Mouse (Mus musculus) small intestine, adult 2 months (tissue): ENCODE results near the gene Plg. TPM values are rescaled to one million over a fixed set of nuclear protein-coding genes. Genes with fewer than 3 reads are reported as not detected.

Experiments used
- H3K27ac ChIP-seq: fragments of 200-500 bp; 2 replicates; pipeline ENCODE4 v1.5.1; 2012; ENCODE audit warnings: low read depth, low read length, control low read depth, inconsistent platforms; ENCODE audit not compliant: insufficient read depth
- H3K27me3 ChIP-seq: fragments of 200-500 bp; 2 replicates; pipeline ENCODE4 v1.6.1; 2012; ENCODE audit warnings: mild to moderate bottlenecking, moderate library complexity, low read length, inconsistent platforms; ENCODE audit not compliant: control insufficient read depth, insufficient read depth
- H3K36me3 ChIP-seq: fragments of 200-500 bp; 2 replicates; pipeline ENCODE4 v1.6.1; 2012; ENCODE audit warnings: mild to moderate bottlenecking, low read length, control low read depth, inconsistent platforms; ENCODE audit not compliant: control insufficient read depth, insufficient read depth
- H3K4me1 ChIP-seq: fragments of 200-500 bp; 2 replicates; pipeline ENCODE4 v1.6.1; 2012; ENCODE audit warnings: low read length, inconsistent platforms, mixed read lengths; ENCODE audit not compliant: control insufficient read depth, insufficient read depth, insufficient read length
- H3K4me3 ChIP-seq: fragments of 200-500 bp; 2 replicates; pipeline ENCODE4 v1.5.1; 2012; ENCODE audit warnings: low read depth, mild to moderate bottlenecking, control low read depth, inconsistent platforms, low read length, moderate library complexity
- CTCF ChIP-seq: fragments of 200-500 bp; IDR thresholded peaks from 2 replicates; pipeline ENCODE4 v1.5.1; 2012; ENCODE audit warnings: low read depth, mild to moderate bottlenecking, control low read depth, inconsistent platforms, low read length, moderate library complexity, mixed read lengths; ENCODE audit not compliant: insufficient replicate concordance, insufficient read length; ENCODE audit errors: extremely low read depth
- POLR2A ChIP-seq: fragments of 200-500 bp; IDR thresholded peaks from 2 replicates; pipeline ENCODE4 v1.6.1; 2012; ENCODE audit warnings: low read depth, mild to moderate bottlenecking, control low read depth, inconsistent platforms, low read length, moderate library complexity
- WGBS: fragments of 180-500 bp; shearing (Covaris S2); methylation state at CpG from one replicate; pipeline ENCODE4 v1.1.7; 2018; 5-methylcytosine and 5-hydroxymethylcytosine counted together
- polyA plus RNA-seq: library from polyadenylated mRNA; depleted of rRNA; stranded (reverse); fragments of >200 nt; gene quantifications from 2 replicates; pipeline ENCODE4 v1.2.3, GENCODE M21; 2012; rRNA removed

Plg gene
- polyA plus RNA-seq, 1 experiment = not detected

GRCm38 (mm10) chr17:12455143-12455790 lies 76.9 kb downstream of the Plg start:
- Histone ChIP-seq H3K4me3 (no peak overlapping the region), H3K36me3 (no peaks in the 10 kb centered on the region), H3K27ac (no peak overlapping the region), H3K4me1 (no peaks in the 10 kb centered on the region), H3K27me3 (no peaks in the 10 kb centered on the region)
- WGBS = 75% methylated on average over 5 of the region's 5 CpGs
- TF ChIP-seq CTCF (peak; percentile 63; the same call in 1 of the 2 replicates), POLR2A (no peak)

- no peaks in the 10 kb centered on the region for H3K36me3 ChIP-seq
- H3K4me3 ChIP-seq = no peak overlapping the region
- no peak overlapping the region for H3K27ac ChIP-seq
- H3K4me1 ChIP-seq = no peaks in the 10 kb centered on the region
- no peaks in the 10 kb centered on the region for H3K27me3 ChIP-seq
- TF ChIP-seq POLR2A (no peak), CTCF (peak; percentile 11; the same call in 1 of the 2 replicates)
These were observed 82.8 kb downstream of the Plg start for GRCm38 (mm10) chr17:12461168-12461567.

- Histone ChIP-seq H3K36me3 (no peaks in the 10 kb centered on the region), H3K27ac (no peak overlapping the region), H3K27me3 (no peaks in the 10 kb centered on the region), H3K4me1 (no peaks in the 10 kb centered on the region), H3K4me3 (no peak overlapping the region)
- TF ChIP-seq CTCF = no peak
- no peak for TF ChIP-seq POLR2A
- 53% methylated on average over 4 of the region's 4 CpGs for WGBS
These were observed 88.1 kb downstream of the Plg start for GRCm38 (mm10) chr17:12466501-12467000.

- TF ChIP-seq CTCF = no peak
- TF ChIP-seq POLR2A = no peak
- 58% methylated on average over 3 of the region's 3 CpGs for WGBS
- Histone ChIP-seq H3K27me3 (no peaks in the 10 kb centered on the region), H3K36me3 (no peaks in the 10 kb centered on the region), H3K4me3 (no peak overlapping the region), H3K4me1 (no peaks in the 10 kb centered on the region), H3K27ac (no peak overlapping the region)
These were observed 89.2 kb downstream of the Plg start for GRCm38 (mm10) chr17:12467642-12468041.

GRCm38 (mm10) chr17:12468745-12469144 lies 90.3 kb downstream of the Plg start:
- Histone ChIP-seq H3K4me1 (no peaks in the 10 kb centered on the region), H3K4me3 (no peak overlapping the region), H3K36me3 (no peaks in the 10 kb centered on the region), H3K27ac (no peak overlapping the region), H3K27me3 (no peaks in the 10 kb centered on the region)
- TF ChIP-seq POLR2A (no peak), CTCF (no peak)
- WGBS = 80% methylated on average over 5 of the region's 5 CpGs

Other genes starting within 250 kb of the Plg start
- 30.0 and 44.2 TPM in 2 replicates for gene Map3k4, start 59.8 kb upstream of the Plg start, polyA plus RNA-seq
- gene Slc22a3, start 129.1 kb downstream of the Plg start, polyA plus RNA-seq = 0.08 and 0.58 TPM in 2 replicates
- gene Slc22a2, start 205.5 kb downstream of the Plg start, polyA plus RNA-seq = 0.13 TPM in 1 of 2 replicates, not detected in the other